Mouse (Mus musculus) MEL-GATA-1-ER (cell line): Measurements from ENCODE around the gene Cacna1a.
"Not testable (repeated sequence)": the region's sequence is repeated elsewhere in the genome, so short reads cannot be mapped to it uniquely, and the experiment has no call there.

ENCODE experiments used
- DNase-seq: peaks from one replicate; pipeline ENCODE4 v3.0.0-alpha.2; 2012; ENCODE audit warnings: low read depth; ENCODE audit errors: extremely low read depth

Gene Cacna1a

DNA sequence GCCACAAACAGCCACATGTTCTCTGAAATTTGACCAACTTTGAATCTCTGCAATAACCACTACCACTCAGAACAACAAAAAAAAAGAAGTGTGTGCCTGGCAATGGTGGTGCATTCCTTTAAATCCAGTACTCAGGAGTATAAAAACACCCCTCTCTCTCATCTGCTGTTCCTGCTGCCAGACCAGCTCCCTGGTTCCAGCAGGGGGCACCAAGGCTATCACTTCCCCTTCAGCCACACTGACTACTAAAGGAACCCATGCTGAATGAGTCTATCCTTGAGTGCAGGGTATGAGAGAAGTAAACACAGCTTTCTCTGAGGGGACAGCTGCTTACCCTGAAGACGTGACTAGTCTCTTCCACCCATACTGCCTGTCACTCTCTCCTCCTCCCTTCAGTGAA lies 197.1 kb downstream of the Cacna1a start:
- DNase-seq: peak; percentile 21

- DNase-seq: no peak
Observed at GRCm38 (mm10) chr8:84586221-84586620, 198.0 kb downstream of the Cacna1a start.

GRCm38 (mm10) chr8:84588498-84588897 lies 200.3 kb downstream of the Cacna1a start:
- peak; percentile 54 for DNase-seq

DNA sequence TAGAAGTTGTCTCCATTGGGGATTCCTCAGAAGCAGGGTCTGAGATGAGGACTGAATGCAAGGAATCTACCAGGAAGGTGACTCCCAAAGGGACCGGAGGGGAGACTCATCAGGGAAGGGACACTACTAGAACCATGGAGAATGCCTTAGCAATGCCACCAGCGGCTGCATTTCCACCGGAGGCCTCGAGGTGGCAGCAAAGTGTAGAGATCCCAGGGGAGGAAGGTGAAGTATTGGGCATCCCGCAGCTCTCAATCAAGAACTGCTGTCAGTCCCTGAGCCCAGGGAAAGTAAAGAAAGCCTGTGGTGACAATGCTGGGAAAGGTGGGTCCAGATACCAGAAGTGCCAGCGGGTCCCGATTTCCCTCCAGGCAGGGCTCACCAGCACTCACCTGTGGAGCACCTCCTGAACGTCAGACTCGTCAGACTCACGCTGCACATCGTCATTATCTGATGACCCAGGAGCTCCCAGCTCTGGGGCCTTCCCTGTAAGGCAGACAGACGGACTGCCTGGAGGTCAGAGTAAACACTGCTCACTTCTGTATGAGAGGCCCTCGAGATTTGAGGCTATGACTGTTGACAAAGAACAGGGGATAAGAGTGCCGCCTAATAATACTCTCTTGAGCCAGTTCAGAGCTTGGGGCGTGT lies 203.9 kb downstream of the Cacna1a start:
- DNase-seq: peak; percentile 27

DNA sequence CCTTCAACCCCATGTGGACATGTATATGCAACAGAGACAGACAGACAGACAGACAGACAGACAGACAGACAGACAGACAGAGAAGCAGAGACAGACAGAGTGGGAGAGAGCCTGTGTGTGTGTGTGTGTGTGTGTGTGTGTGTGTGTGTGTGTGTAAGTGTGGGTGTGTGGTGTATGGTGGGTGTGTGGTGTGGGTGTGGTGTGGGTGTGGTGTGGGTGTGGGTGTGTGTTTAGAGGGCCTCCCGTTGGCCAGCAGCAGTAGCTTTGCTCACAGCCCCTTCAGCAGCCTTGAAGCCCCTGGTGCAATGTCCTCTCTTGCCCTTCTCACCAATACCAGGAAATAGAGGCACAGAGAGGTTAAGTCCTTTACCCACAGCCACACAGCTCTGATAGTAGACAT lies 204.9 kb downstream of the Cacna1a start:
- DNase-seq: no peak

DNA sequence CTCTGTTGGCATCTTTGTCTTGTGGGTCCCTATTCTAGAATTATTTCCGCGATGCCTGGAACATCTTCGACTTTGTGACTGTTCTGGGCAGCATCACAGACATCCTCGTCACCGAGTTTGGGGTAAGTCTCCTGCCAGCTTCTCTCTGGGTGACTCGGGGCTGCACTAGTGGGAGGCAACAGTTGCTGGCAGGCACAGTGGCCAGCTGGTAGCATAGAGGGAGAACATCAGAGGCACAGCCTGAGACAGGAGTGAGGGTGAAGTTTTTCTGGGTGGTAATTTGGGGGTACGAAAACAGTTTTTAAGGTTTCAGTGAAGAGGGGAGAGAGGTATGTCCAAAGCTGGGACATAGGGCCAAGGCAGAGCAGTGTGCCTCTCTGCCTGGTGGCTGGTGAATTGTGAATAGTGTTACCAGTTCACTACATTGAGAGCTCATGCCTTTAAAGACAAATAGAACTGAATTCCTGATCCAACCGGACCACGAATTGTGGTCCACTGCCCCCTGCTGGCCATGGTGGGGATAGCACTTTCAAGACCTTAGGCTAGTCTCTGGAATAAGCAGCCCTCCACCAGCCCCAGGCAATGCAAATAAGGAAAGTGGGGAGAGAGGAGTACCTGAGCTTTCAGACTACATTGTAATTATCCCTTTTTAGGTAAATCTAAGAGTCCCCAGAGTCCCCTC lies 206.0 kb downstream of the Cacna1a start:
- peak; percentile 50 for DNase-seq

- peak; percentile 38 for DNase-seq
Observed at GRCm38 (mm10) chr8:84595648-84596047, 207.4 kb downstream of the Cacna1a start.

GRCm38 (mm10) chr8:84599401-84599800 lies 211.2 kb downstream of the Cacna1a start:
- no peak for DNase-seq

DNA sequence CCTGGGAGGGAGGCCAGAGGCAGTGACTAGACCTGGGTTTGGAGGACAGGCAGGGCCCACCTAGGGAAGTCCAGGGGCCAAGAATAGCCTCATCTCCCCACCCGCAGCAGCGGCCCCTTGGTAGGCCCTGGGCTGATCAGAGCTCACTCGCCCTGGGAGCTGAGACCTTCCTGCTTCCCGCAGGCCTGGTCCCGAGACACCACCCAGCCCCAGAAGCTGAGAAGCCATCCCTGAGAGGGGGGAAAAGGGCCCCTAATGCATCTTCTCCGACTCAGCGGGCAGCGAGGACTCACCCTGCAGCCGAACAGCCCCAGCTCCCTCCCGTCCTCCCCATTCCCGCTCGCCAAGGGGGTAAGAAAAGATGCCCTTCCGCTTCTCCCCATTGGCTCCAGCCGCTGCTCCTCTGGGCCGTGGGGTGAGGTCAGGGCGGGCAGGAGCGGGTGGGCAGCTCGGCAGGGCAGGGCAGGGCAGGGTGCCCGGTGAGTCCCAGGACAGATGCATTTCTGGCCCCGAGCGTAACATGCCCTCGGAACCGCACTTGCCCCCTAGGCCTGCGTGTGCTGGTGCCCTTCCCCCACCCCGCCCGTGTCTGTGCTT lies 212.2 kb downstream of the Cacna1a start:
- DNase-seq: no peak

GRCm38 (mm10) chr8:84601221-84601751 lies 213.0 kb downstream of the Cacna1a start:
- no peak for DNase-seq

- DNase-seq: peak; percentile 33
Observed at GRCm38 (mm10) chr8:84614512-84615223, 226.4 kb downstream of the Cacna1a start.

GRCm38 (mm10) chr8:84615666-84616485 lies 227.6 kb downstream of the Cacna1a start:
- no peak for DNase-seq

- no peak for DNase-seq
Observed at GRCm38 (mm10) chr8:84617005-84617404, 228.8 kb downstream of the Cacna1a start.

GRCm38 (mm10) chr8:84621102-84621625 lies 232.9 kb downstream of the Cacna1a start:
- no peak for DNase-seq

- DNase-seq: not testable (repeated sequence)
Observed at GRCm38 (mm10) chr8:84623425-84623824, 235.2 kb downstream of the Cacna1a start.

- no peak for DNase-seq
Observed at GRCm38 (mm10) chr8:84629586-84629985, 241.3 kb downstream of the Cacna1a start.

- no peak for DNase-seq
Observed at GRCm38 (mm10) chr8:84630145-84630544, 241.9 kb downstream of the Cacna1a start.

DNA sequence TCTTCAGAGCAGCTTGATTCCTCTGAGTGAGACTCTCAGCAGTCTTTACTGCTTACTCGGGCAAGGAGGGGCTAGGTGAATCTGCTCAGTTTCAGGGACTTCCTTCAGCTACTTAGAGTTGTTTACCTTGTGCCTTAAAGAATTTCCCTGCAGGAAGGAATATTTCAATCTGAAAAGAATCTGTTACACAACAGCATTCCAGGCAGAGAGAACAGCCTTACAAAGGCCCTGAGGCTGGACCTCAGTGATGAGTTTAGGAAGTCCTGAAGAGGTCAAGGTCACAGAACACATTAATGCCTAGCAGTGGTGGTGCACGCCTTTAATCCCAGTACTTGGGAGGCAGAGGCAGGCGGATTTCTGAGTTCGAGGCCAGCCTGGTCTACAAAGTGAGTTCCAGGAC lies 243.6 kb downstream of the Cacna1a start:
- no peak for DNase-seq

GRCm38 (mm10) chr8:84633841-84634584 lies 245.8 kb downstream of the Cacna1a start:
- no peak for DNase-seq

- no peak for DNase-seq
Observed at GRCm38 (mm10) chr8:84634849-84635304, 246.6 kb downstream of the Cacna1a start.
